Comparison of ENCODE assay signal across 9 mouse cellular contexts in genomic region chr12:100268011-100268410, GRCm38 (mm10).
DNase-seq lines count a peak whose midpoint lies in the region; ATAC-seq and TF ChIP-seq lines count a peak whose summit lies in the region.
"Had no signal": no experiment of that assay in that cellular context is flagged by ENCODE, and none has a peak within 500 bp of the region (broad histone marks: within the 10 kb centered on the region; RNA-seq: fewer than 3 reads in every experiment).

No protein-coding gene starts in this region.

- H3K9me3 ChIP-seq in embryonic facial prominence, embryonic 10.5 days: no peaks in the 10 kb centered on the region
- no peaks in the 10 kb centered on the region for H3K9me3 ChIP-seq in liver, embryonic 14.5 days (ENCODE audit: control insufficient read depth, low read length)
- H3K9me3 ChIP-seq: limb, embryonic 13.5 days had no signal

- no peaks in the 10 kb centered on the region for H3K27me3 ChIP-seq in embryonic facial prominence, embryonic 10.5 days (replicated peaks; ENCODE audit: low read depth, poor library complexity, severe bottlenecking)
- H3K27me3 ChIP-seq in liver, embryonic 14.5 days (ENCODE audit: control insufficient read depth, insufficient read depth, low read length): no peaks in the 10 kb centered on the region
- H3K27me3 ChIP-seq: limb, embryonic 13.5 days had no signal

- TF ChIP-seq CTCF in liver, embryonic 14.5 days (IDR thresholded peaks at IDR 0.05; ENCODE audit: low read depth): no peak

- no peak for TF ChIP-seq EP300 in liver, embryonic 14.5 days (IDR thresholded peaks at IDR 0.05; ENCODE audit: low read depth)

- H3K4me3 ChIP-seq in embryonic facial prominence, embryonic 10.5 days: no peak overlapping the region
- H3K4me3 ChIP-seq in liver, embryonic 14.5 days (ENCODE audit: insufficient read depth in 1 of 2, low read depth in 2 of 2, low read length in 2 of 2): no peak overlapping the region
- H3K4me3 ChIP-seq: limb, embryonic 13.5 days had no signal

- no peak overlapping the region for H3K4me2 ChIP-seq in liver, embryonic 14.5 days (ENCODE audit: low read depth)
- H3K4me2 ChIP-seq: limb, embryonic 13.5 days had no signal

- intact Hi-C loops in heart, postnatal 14 days (cut with DNase I): no loop called here

- peak; percentile 72 to 78 for DNase-seq in heart, postnatal 14 days
- DNase-seq in heart, adult 8-10 months (ENCODE audit: low spot score): no peak
- DNase-seq in urinary bladder, postnatal 25 days (ENCODE audit: low spot score): peak; percentile 54
- no peak for DNase-seq in urinary bladder, adult 18-20 months (ENCODE audit: low spot score in 2 of 2)
- peak; percentile 77 for DNase-seq in embryonic facial prominence, embryonic 10.5 days (ENCODE audit: low spot score)
- DNase-seq in liver, embryonic 14.5 days (ENCODE audit: low read depth in 3 of 3, low spot score in 3 of 3): peak; percentile 23 to 36 (median 32)
- peak; percentile 72 for DNase-seq in thymus, postnatal 0 days (ENCODE audit: low spot score)
- no peak for DNase-seq in left cerebral cortex, adult 18-20 months (ENCODE audit: low spot score in 2 of 2)

- H3K4me1 ChIP-seq in embryonic facial prominence, embryonic 10.5 days: no peaks in the 10 kb centered on the region
- peaks cover 0 to 5% of the 10 kb centered on the region in 2 experiments; a peak in 1 of 4 replicates for H3K4me1 ChIP-seq in liver, embryonic 14.5 days (replicated peaks; ENCODE audit: control insufficient read depth in 2 of 2, insufficient read depth in 2 of 2, low read length in 1 of 2)

- 16% methylated on average over 6 of the region's 6 CpGs for WGBS in embryonic facial prominence, embryonic 10.5 days
- 12% methylated on average over 6 of the region's 6 CpGs for WGBS in liver, embryonic 14.5 days (ENCODE audit: insufficient replicate concordance)

- H3K36me3 ChIP-seq in embryonic facial prominence, embryonic 10.5 days (replicated peaks): no peaks in the 10 kb centered on the region
- no peaks in the 10 kb centered on the region for H3K36me3 ChIP-seq in liver, embryonic 14.5 days (replicated peaks; ENCODE audit: control insufficient read depth, insufficient read depth, low read depth)
- H3K36me3 ChIP-seq: limb, embryonic 13.5 days had no signal

- no peak overlapping the region for H3K27ac ChIP-seq in embryonic facial prominence, embryonic 10.5 days (replicated peaks)
- H3K27ac ChIP-seq in liver, embryonic 14.5 days: no peak overlapping the region
- H3K27ac ChIP-seq: limb, embryonic 13.5 days had no signal

- H3K9ac ChIP-seq in liver, embryonic 14.5 days (replicated peaks): no peak overlapping the region
- H3K9ac ChIP-seq: limb, embryonic 13.5 days had no signal

- ATAC-seq in liver, embryonic 14.5 days (ENCODE audit: insufficient read depth): no peak

Comparison
In these comparisons a context has a peak if more than half of its experiments do, and no peak if none do; other contexts are left out.
1. DNase-seq: peak in heart, postnatal 14 days (2 of 2), urinary bladder, postnatal 25 days (single experiment), embryonic facial prominence, embryonic 10.5 days (single experiment), liver, embryonic 14.5 days (3 of 3) and thymus, postnatal 0 days (single experiment); none in heart, adult 8-10 months (single experiment), urinary bladder, adult 18-20 months (0 of 2) and left cerebral cortex, adult 18-20 months (0 of 2).